Mouse (Mus musculus) embryonic fibroblast, embryonic 13.5 days (primary cell): ENCODE measurements at regions not wholly inside any gene's neighbourhood (a gene's known extent, or its start where the extent isn't known, plus 50 kb on each side); places are given as distances from the start of the nearest gene placed in this dataset.

Experiments
- H3K27ac ChIP-seq: 2 replicates; pipeline ENCODE4 v1.5.1; 2012; ENCODE audit warnings: low read length, control low read depth, inconsistent platforms; ENCODE audit not compliant: insufficient read depth
- H3K4me1 ChIP-seq: 2 replicates; pipeline ENCODE4 v1.6.1; 2011; ENCODE audit warnings: low read length; ENCODE audit not compliant: control insufficient read depth, insufficient read depth
- H3K4me3 ChIP-seq: 2 replicates; pipeline ENCODE4 v1.5.1; 2011; ENCODE audit warnings: mild to moderate bottlenecking, control low read depth, low read length; ENCODE audit not compliant: insufficient read depth
- CTCF ChIP-seq: IDR thresholded peaks from 2 replicates; pipeline ENCODE4 v1.5.1; 2011; ENCODE audit warnings: mild to moderate bottlenecking, control low read depth, low read length, moderate library complexity, borderline replicate concordance; ENCODE audit not compliant: insufficient read depth
- POLR2A ChIP-seq: IDR thresholded peaks from 2 replicates; pipeline ENCODE4 v1.6.1; 2011; ENCODE audit warnings: low read depth, mild to moderate bottlenecking, control low read depth, low read length, moderate library complexity

DNA sequence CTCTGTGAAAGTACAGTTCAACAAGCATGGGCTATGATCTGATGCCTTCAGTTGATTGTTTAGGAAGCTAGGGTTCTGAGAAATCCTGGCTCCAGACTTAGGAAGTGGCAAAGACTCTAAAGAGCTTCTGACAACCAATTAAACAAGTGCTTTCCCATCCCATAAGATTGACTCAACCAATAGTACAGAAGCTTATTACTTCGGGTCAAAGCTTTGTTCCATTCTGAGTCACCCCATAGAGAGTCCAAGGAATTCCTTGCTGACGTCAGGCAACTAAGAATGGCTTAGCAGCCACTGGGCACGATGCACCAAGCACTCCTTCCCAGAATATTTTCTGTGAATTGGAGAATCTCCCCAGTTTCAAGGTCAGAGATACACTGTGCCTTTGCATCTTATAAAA, 59.0 kb upstream of the Ntm start:
- Histone ChIP-seq H3K27ac (no peak overlapping the region), H3K4me3 (no peak overlapping the region), H3K4me1 (no peaks in the 10 kb centered on the region)
- TF ChIP-seq POLR2A (no peak), CTCF (no peak)

- no peaks in the 10 kb centered on the region for H3K4me1 ChIP-seq
- no peak overlapping the region for H3K27ac ChIP-seq
- TF ChIP-seq CTCF: no peak
- no peak for TF ChIP-seq POLR2A
- H3K4me3 ChIP-seq: no peak overlapping the region
Measured at GRCm38 (mm10) chr9:30025275-30025674, 62.3 kb upstream of the Ntm start.

GRCm38 (mm10) chr9:30026939-30027338, 64.0 kb upstream of the Ntm start:
- no peak for TF ChIP-seq CTCF
- no peak for TF ChIP-seq POLR2A
- Histone ChIP-seq H3K27ac (no peak overlapping the region), H3K4me1 (no peaks in the 10 kb centered on the region), H3K4me3 (no peak overlapping the region)

DNA sequence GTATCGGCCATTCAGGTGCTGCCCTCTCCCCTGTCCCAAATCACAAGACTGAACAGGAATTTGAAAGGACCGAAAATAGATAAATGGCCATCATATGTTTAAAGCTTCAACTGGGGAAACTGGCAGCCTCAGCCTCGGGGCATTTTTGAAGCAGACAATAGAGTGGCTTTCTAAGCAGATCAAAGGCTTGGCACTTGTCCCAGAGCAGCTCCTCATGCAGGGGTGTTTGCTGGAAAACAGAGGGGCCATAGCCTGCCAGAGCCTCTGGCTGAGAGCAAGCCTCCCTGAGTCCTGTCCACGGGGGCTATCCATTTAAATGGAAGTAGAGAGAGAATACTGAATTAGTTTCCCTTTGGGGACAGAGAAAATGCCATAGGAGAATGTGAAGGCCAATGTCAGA, 77.5 kb upstream of the Ntm start:
- Histone ChIP-seq H3K4me1 (no peaks in the 10 kb centered on the region), H3K27ac (no peak overlapping the region), H3K4me3 (no peak overlapping the region)
- TF ChIP-seq POLR2A (no peak), CTCF (no peak)

DNA sequence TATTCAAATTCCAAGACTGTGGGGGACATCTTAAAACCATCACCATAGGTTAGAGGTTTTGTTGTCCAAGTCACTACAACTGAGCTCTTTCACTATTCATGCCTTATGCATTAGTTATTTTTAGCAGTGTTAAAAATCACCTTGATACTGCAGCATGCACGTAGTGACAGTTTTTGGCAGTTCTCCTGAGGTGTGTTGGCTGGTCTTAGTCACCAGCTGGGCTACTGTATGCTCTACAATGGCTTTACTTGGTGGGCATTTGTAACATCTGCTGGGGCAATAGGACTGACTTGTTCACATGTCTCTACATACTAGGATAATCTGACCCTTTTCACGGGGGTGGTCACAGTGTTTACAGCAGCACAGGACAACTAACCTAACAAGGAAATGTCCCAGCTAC, 101.6 kb upstream of the Ntm start:
- Histone ChIP-seq H3K4me1 (no peaks in the 10 kb centered on the region), H3K4me3 (no peak overlapping the region)
- TF ChIP-seq CTCF (no peak), POLR2A (no peak)

DNA sequence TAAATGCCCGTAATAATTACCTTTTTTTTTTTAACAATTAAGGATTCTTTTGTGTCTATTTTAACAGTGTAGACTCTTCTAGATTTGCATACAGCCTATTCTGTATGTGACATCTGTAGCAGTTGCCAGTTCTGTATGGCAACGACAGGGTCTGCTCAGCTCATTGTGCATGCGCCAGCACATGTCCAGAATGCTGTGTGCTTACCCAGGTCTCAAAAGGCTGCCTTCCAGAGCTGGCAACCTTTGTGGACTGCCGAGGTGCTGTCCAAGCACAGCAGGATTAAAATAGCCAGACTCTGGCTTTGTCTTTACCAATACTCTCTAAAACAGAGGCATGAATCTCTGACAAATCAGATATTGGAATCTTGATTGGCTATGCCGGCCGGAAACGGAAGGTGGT, 105.0 kb upstream of the Ntm start:
- TF ChIP-seq CTCF: no peak
- TF ChIP-seq POLR2A: no peak
- no peaks in the 10 kb centered on the region for H3K4me1 ChIP-seq
- H3K4me3 ChIP-seq: no peak overlapping the region
- no peak overlapping the region for H3K27ac ChIP-seq

More for the DNA sequence above, 101.6 kb upstream of the Ntm start:
- no peak overlapping the region for H3K27ac ChIP-seq

- H3K4me1 ChIP-seq: no peaks in the 10 kb centered on the region
Measured at GRCm38 (mm10) chr9:30075233-30075632, 112.3 kb upstream of the Ntm start.

DNA sequence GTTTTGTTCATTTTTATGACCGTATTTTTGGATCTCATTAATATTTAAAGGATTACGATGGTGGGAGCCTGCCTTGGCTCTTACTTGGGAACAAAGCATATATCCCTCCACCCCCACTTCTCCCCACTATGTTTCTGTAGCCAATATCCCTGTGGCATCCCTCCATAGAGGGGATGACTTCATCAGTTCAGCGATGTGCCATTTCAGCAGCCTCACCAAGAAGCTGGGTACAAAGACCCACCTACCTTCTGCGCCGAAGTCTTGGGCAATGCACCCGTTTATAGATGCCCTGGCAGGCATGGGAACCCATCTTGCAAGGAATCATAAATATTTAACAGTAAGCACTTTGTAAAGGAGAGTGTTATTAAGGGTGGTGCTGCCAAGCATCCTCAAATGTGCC, 113.1 kb upstream of the Ntm start:
- no peak overlapping the region for H3K4me3 ChIP-seq
- no peak overlapping the region for H3K27ac ChIP-seq
- no peak for TF ChIP-seq CTCF
- no peak for TF ChIP-seq POLR2A
- no peaks in the 10 kb centered on the region for H3K4me1 ChIP-seq

More at GRCm38 (mm10) chr9:30075233-30075632, 112.3 kb upstream of the Ntm start:
- Histone ChIP-seq H3K4me3 (no peak overlapping the region), H3K27ac (no peak overlapping the region)
- TF ChIP-seq POLR2A (no peak), CTCF (no peak)

- no peak for TF ChIP-seq POLR2A
- TF ChIP-seq CTCF: no peak
- Histone ChIP-seq H3K27ac (no peak overlapping the region), H3K4me1 (no peaks in the 10 kb centered on the region), H3K4me3 (no peak overlapping the region)
Measured at GRCm38 (mm10) chr9:30076482-30076881, 113.5 kb upstream of the Ntm start.

GRCm38 (mm10) chr9:30101942-30102341, 139.0 kb upstream of the Ntm start:
- no peak overlapping the region for H3K4me3 ChIP-seq
- H3K4me1 ChIP-seq: no peaks in the 10 kb centered on the region
- no peak overlapping the region for H3K27ac ChIP-seq
- TF ChIP-seq POLR2A (no peak), CTCF (no peak)

GRCm38 (mm10) chr9:30122371-30122770, 159.4 kb upstream of the Ntm start:
- Histone ChIP-seq H3K4me3 (no peak overlapping the region), H3K4me1 (no peaks in the 10 kb centered on the region), H3K27ac (no peak overlapping the region)
- no peak for TF ChIP-seq POLR2A
- no peak for TF ChIP-seq CTCF

DNA sequence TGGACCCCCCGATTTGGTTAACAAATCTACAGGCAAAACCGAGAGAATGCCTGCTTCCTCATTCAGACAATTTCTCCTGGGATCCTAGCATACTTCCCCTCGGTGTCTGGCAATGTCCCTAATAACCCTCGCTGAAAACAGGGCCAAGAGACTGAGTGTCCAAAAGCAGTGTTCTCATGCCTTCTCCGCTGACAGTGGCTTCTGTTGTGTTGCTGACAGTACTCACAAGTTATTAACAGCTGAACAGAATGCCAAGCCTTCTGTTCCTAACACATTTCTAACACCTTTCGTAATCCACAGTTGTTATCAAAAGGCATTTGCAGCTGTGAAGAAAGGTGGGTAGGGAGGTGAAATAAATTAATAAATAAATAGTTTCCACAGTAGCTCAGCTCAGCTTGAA, 166.2 kb upstream of the Ntm start:
- no peak overlapping the region for H3K27ac ChIP-seq
- no peak for TF ChIP-seq CTCF
- no peak for TF ChIP-seq POLR2A
- no peak overlapping the region for H3K4me3 ChIP-seq
- no peaks in the 10 kb centered on the region for H3K4me1 ChIP-seq
